Mouse (Mus musculus) neural tube, embryonic 12.5 days (tissue): ENCODE measurements around the gene Faiml. TPM values are rescaled to one million over a fixed set of nuclear protein-coding genes. Genes with fewer than 3 reads are reported as not detected.

Experiments
- ATAC-seq: fragments of 200-750 bp; cut with Nextera tagmentation; 2 replicates; pipeline ENCODE4 v1.8.0; 2017; ENCODE audit warnings: low read depth, mild to moderate bottlenecking, moderate TSS enrichment, moderate library complexity; ENCODE audit not compliant: low FRiP score
- H3K27ac ChIP-seq: fragments of 300-500 bp; sonication (generic); 2 replicates; pipeline ENCODE4 v1.5.1; 2016
- H3K27me3 ChIP-seq: fragments of 300-500 bp; sonication (generic); replicated peaks from 2 replicates; pipeline ENCODE4 v1.6.1; 2016; ENCODE audit warnings: mild to moderate bottlenecking
- H3K36me3 ChIP-seq: fragments of 300-500 bp; sonication (generic); 2 replicates; pipeline ENCODE4 v1.6.1; 2016; ENCODE audit warnings: mild to moderate bottlenecking
- H3K4me1 ChIP-seq: fragments of 300-500 bp; sonication (generic); 2 replicates; pipeline ENCODE4 v1.6.1; 2016
- H3K4me2 ChIP-seq: fragments of 300-500 bp; sonication (generic); replicated peaks from 2 replicates; pipeline ENCODE4 v1.6.1; 2016; ENCODE audit warnings: mild to moderate bottlenecking
- H3K4me3 ChIP-seq: fragments of 300-500 bp; sonication (generic); 2 replicates; pipeline ENCODE4 v1.5.1; 2016
- H3K9ac ChIP-seq: fragments of 300-500 bp; sonication (generic); 2 replicates; pipeline ENCODE4 v1.6.1; 2016; ENCODE audit warnings: mild to moderate bottlenecking
- H3K9me3 ChIP-seq: fragments of 300-500 bp; sonication (generic); 2 replicates; pipeline ENCODE4 v1.6.1; 2016; ENCODE audit warnings: mild to moderate bottlenecking
- WGBS: fragments of 180-500 bp; shearing (Covaris S2); methylation state at CpG from one replicate; pipeline ENCODE4 v1.1.7; 2016; 5-methylcytosine and 5-hydroxymethylcytosine counted together
- polyA plus RNA-seq: library from polyadenylated mRNA; unstranded; fragments of >200 nt; fragmentation: Nextera tagmentation; extraction: Ambion mirVana; gene quantifications from 2 replicates; pipeline ENCODE4 v1.2.1, GENCODE M21; 2016

The Faiml gene
- polyA plus RNA-seq, 1 experiment from 2014 or later: not detected

- H3K27ac ChIP-seq: no peak overlapping the region
- 82% methylated on average over 1 of the region's 1 CpGs for WGBS
- no peaks in the 10 kb centered on the region for H3K4me1 ChIP-seq
- no peak for ATAC-seq
- H3K4me3 ChIP-seq: no peak overlapping the region
- H3K9ac ChIP-seq: no peak overlapping the region
- H3K36me3 ChIP-seq: no peaks in the 10 kb centered on the region
- no peaks in the 10 kb centered on the region for H3K27me3 ChIP-seq
- H3K9me3 ChIP-seq: no peaks in the 10 kb centered on the region
- H3K4me2 ChIP-seq: no peak overlapping the region
These were observed 2.2 kb upstream of the Faiml start for GRCm38 (mm10) chr9:99239256-99239655.

- no peak overlapping the region for H3K27ac ChIP-seq
- H3K4me1 ChIP-seq: no peaks in the 10 kb centered on the region
- no peak overlapping the region for H3K4me3 ChIP-seq
- 82% methylated on average over 10 of the region's 10 CpGs for WGBS
- no peaks in the 10 kb centered on the region for H3K27me3 ChIP-seq
- no peak overlapping the region for H3K4me2 ChIP-seq
- ATAC-seq: no peak
- no peak overlapping the region for H3K9ac ChIP-seq
- no peaks in the 10 kb centered on the region for H3K9me3 ChIP-seq
- H3K36me3 ChIP-seq: no peaks in the 10 kb centered on the region
These were observed 1.2 kb upstream of the Faiml start for GRCm38 (mm10) chr9:99238276-99238675.

- no peak overlapping the region for H3K27ac ChIP-seq
- H3K9me3 ChIP-seq: no peaks in the 10 kb centered on the region
- H3K27me3 ChIP-seq: no peaks in the 10 kb centered on the region
- 91% methylated on average over 14 of the region's 14 CpGs for WGBS
- no peak overlapping the region for H3K9ac ChIP-seq
- no peaks in the 10 kb centered on the region for H3K36me3 ChIP-seq
- H3K4me2 ChIP-seq: no peak overlapping the region
- no peaks in the 10 kb centered on the region for H3K4me1 ChIP-seq
- no peak overlapping the region for H3K4me3 ChIP-seq
- ATAC-seq: no peak
These were observed 7.6 kb downstream of the Faiml start for GRCm38 (mm10) chr9:99229450-99229849.

- 74% methylated on average over 3 of the region's 3 CpGs for WGBS
- H3K4me3 ChIP-seq: no peak overlapping the region
- no peak overlapping the region for H3K4me2 ChIP-seq
- no peaks in the 10 kb centered on the region for H3K9me3 ChIP-seq
- H3K27me3 ChIP-seq: no peaks in the 10 kb centered on the region
- ATAC-seq: no peak
- no peaks in the 10 kb centered on the region for H3K4me1 ChIP-seq
- no peak overlapping the region for H3K9ac ChIP-seq
- no peaks in the 10 kb centered on the region for H3K36me3 ChIP-seq
- no peak overlapping the region for H3K27ac ChIP-seq
These were observed 12.5 kb downstream of the Faiml start for GRCm38 (mm10) chr9:99224583-99224982.

GRCm38 (mm10) chr9:99221636-99222035 is 15.4 kb downstream of the Faiml start:
- no peak overlapping the region for H3K9ac ChIP-seq
- H3K27ac ChIP-seq: no peak overlapping the region
- H3K4me2 ChIP-seq: no peak overlapping the region
- WGBS: 93% methylated on average over 4 of the region's 4 CpGs
- H3K4me1 ChIP-seq: no peaks in the 10 kb centered on the region
- no peaks in the 10 kb centered on the region for H3K36me3 ChIP-seq
- H3K4me3 ChIP-seq: no peak overlapping the region
- ATAC-seq: no peak
- H3K9me3 ChIP-seq: no peaks in the 10 kb centered on the region
- H3K27me3 ChIP-seq: no peaks in the 10 kb centered on the region

GRCm38 (mm10) chr9:99217999-99218719 is 18.9 kb downstream of the Faiml start:
- no peak for ATAC-seq
- Histone ChIP-seq H3K27ac (no peak overlapping the region), H3K27me3 (no peaks in the 10 kb centered on the region), H3K9ac (no peak overlapping the region), H3K4me3 (no peak overlapping the region), H3K4me2 (no peak overlapping the region), H3K36me3 (no peaks in the 10 kb centered on the region), H3K4me1 (no peaks in the 10 kb centered on the region), H3K9me3 (no peaks in the 10 kb centered on the region)
- 23% methylated on average over 6 of the region's 6 CpGs for WGBS

GRCm38 (mm10) chr9:99216182-99216581 is 20.9 kb downstream of the Faiml start:
- no peak for ATAC-seq
- no peak overlapping the region for H3K4me3 ChIP-seq
- no peaks in the 10 kb centered on the region for H3K36me3 ChIP-seq
- no peaks in the 10 kb centered on the region for H3K4me1 ChIP-seq
- no peaks in the 10 kb centered on the region for H3K9me3 ChIP-seq
- 83% methylated on average over 2 of the region's 2 CpGs for WGBS
- H3K27ac ChIP-seq: no peak overlapping the region
- H3K27me3 ChIP-seq: no peaks in the 10 kb centered on the region
- H3K9ac ChIP-seq: no peak overlapping the region
- H3K4me2 ChIP-seq: no peak overlapping the region

GRCm38 (mm10) chr9:99212643-99213042 is 24.4 kb downstream of the Faiml start:
- H3K9me3 ChIP-seq: no peaks in the 10 kb centered on the region

GRCm38 (mm10) chr9:99183043-99183670 is 53.9 kb downstream of the Faiml start:
- 88% methylated on average over 8 of the region's 8 CpGs for WGBS

More at GRCm38 (mm10) chr9:99212643-99213042, 24.4 kb downstream of the Faiml start:
- no peak overlapping the region for H3K27ac ChIP-seq
- no peaks in the 10 kb centered on the region for H3K36me3 ChIP-seq
- no peak overlapping the region for H3K4me3 ChIP-seq
- H3K4me2 ChIP-seq: no peak overlapping the region
- 85% methylated on average over 2 of the region's 2 CpGs for WGBS
- no peaks in the 10 kb centered on the region for H3K27me3 ChIP-seq
- H3K9ac ChIP-seq: no peak overlapping the region
- no peaks in the 10 kb centered on the region for H3K4me1 ChIP-seq
- no peak for ATAC-seq

GRCm38 (mm10) chr9:99182121-99182520 is 54.9 kb downstream of the Faiml start:
- Histone ChIP-seq H3K36me3 (no peaks in the 10 kb centered on the region), H3K9me3 (no peaks in the 10 kb centered on the region), H3K4me1 (no peaks in the 10 kb centered on the region), H3K4me3 (no peak overlapping the region), H3K27ac (no peak overlapping the region), H3K4me2 (no peak overlapping the region), H3K27me3 (no peaks in the 10 kb centered on the region), H3K9ac (no peak overlapping the region)
- WGBS: 88% methylated on average over 7 of the region's 7 CpGs
- ATAC-seq: no peak

More at GRCm38 (mm10) chr9:99183043-99183670, 53.9 kb downstream of the Faiml start:
- no peak for ATAC-seq
- Histone ChIP-seq H3K27me3 (no peaks in the 10 kb centered on the region), H3K27ac (no peak overlapping the region), H3K4me3 (no peak overlapping the region), H3K4me2 (no peak overlapping the region), H3K4me1 (no peaks in the 10 kb centered on the region), H3K9me3 (no peaks in the 10 kb centered on the region), H3K36me3 (no peaks in the 10 kb centered on the region), H3K9ac (no peak overlapping the region)

GRCm38 (mm10) chr9:99180272-99180671 is 56.8 kb downstream of the Faiml start:
- no peaks in the 10 kb centered on the region for H3K4me1 ChIP-seq
- H3K9me3 ChIP-seq: no peaks in the 10 kb centered on the region
- no peak overlapping the region for H3K9ac ChIP-seq
- H3K4me2 ChIP-seq: no peak overlapping the region
- no peak for ATAC-seq
- no peak overlapping the region for H3K4me3 ChIP-seq
- 74% methylated on average over 8 of the region's 8 CpGs for WGBS
- no peak overlapping the region for H3K27ac ChIP-seq
- H3K27me3 ChIP-seq: no peaks in the 10 kb centered on the region
- no peaks in the 10 kb centered on the region for H3K36me3 ChIP-seq
